Mouse (Mus musculus) frontal cortex, postnatal 10 days (tissue): Measurements from ENCODE around the gene Crisp4.

Source experiments
- DNase-seq, 2 experiments: peaks; one replicate each; pipeline ENCODE4 v3.0.0; 2022; ENCODE audit warnings: low spot score in 2 of 2, mixed read lengths in 1 of 2

Crisp4 gene

GRCm38 (mm10) chr1:18145802-18146201 is at the start of gene Crisp4:
TSS of gene Crisp4 (minus strand) at chr1:18145902.
- DNase-seq: no peak

- DNase-seq: no peak
Observed at GRCm38 (mm10) chr1:18191719-18192118, 46.0 kb upstream of the Crisp4 start.

- no peak for DNase-seq
Observed at GRCm38 (mm10) chr1:18190714-18191712, 45.3 kb upstream of the Crisp4 start.

- DNase-seq: peak; percentile 15 to 30
Observed at GRCm38 (mm10) chr1:18181167-18181566, 35.5 kb upstream of the Crisp4 start.

- no peak for DNase-seq
Observed at GRCm38 (mm10) chr1:18170573-18170972, 24.9 kb upstream of the Crisp4 start.

- DNase-seq: peak; percentile 23 to 37
Observed at GRCm38 (mm10) chr1:18168261-18168660, 22.6 kb upstream of the Crisp4 start.

GRCm38 (mm10) chr1:18159082-18159481 is 13.4 kb upstream of the Crisp4 start:
- DNase-seq: no peak

GRCm38 (mm10) chr1:18148211-18148610 is 2.5 kb upstream of the Crisp4 start:
- DNase-seq: no peak

GRCm38 (mm10) chr1:18131691-18132090 is 14.0 kb downstream of the Crisp4 start:
- DNase-seq: no peak

- DNase-seq: no peak
Observed at GRCm38 (mm10) chr1:18129983-18130382, 15.7 kb downstream of the Crisp4 start.

GRCm38 (mm10) chr1:18106720-18107355 is 38.9 kb downstream of the Crisp4 start:
- DNase-seq: no peak

- DNase-seq: no peak
Observed at GRCm38 (mm10) chr1:18105866-18106529, 39.7 kb downstream of the Crisp4 start.

- no peak for DNase-seq
Observed at GRCm38 (mm10) chr1:18105029-18105865, 40.5 kb downstream of the Crisp4 start.
